Mouse (Mus musculus): ENCODE measurements around the gene Ptbp3. TPM values are rescaled to one million over a fixed set of nuclear protein-coding genes. Genes with fewer than 3 reads are reported as not detected.

Gene Ptbp3
- total RNA-seq, 2 experiments from 2014 or later: 9.4 to 10.1 TPM

GRCm38 (mm10) chr4:59509558-59509957, 39.6 kb downstream of the Ptbp3 start:
- intact Hi-C loops (cut with DNase I): no loop called here
- DNase-seq: no peak

GRCm38 (mm10) chr4:59507766-59508165, 41.4 kb downstream of the Ptbp3 start:
- DNase-seq: no peak
- intact Hi-C loops (cut with DNase I): no loop called here

- intact Hi-C loops (cut with DNase I): no loop called here
- no peak for DNase-seq
These were observed 42.5 kb downstream of the Ptbp3 start for GRCm38 (mm10) chr4:59506704-59507103.

DNA sequence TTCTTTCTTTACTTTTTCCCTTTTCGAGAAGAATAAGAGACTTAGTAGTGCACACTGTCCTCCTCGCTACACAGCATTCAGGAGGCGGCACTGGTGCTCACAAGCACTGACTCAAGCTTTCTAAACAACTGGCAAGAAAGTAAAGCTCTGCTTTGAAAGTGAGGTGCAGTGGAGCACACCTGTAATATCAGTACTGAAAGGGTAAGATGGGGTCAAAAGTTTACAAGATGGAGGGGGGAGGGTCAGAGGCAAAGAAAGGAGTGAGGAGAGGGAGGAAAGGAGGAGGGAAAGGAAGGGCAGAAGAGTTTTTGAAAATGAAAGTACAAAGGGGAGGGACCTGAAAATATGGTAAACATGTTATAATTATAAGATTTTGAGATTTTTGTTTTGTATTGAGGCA, 43.7 kb downstream of the Ptbp3 start:
- intact Hi-C loops (cut with DNase I): no loop called here
- no peak for DNase-seq

DNA sequence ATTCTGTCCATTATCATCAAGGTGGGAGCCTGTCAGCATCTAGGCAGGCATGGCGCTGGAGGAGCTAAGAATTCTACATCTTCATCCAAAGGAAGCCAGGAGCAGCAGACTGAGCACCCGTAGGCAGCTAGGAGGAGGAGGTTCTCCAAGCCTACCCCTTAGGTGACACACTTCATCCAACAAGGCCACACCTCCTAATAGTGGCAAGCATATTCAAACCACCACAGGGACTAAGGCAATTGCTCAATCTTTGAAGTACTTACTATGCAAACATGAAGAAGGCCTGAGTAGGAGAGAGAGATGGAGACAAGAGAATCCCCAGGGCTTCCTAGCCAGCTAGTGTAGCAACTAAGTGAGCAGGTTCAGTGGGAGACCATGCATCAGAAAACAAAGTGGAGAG, 58.1 kb downstream of the Ptbp3 start:
- intact Hi-C loops (cut with DNase I): no loop called here
- no peak for DNase-seq

GRCm38 (mm10) chr4:59471306-59471705, 77.9 kb downstream of the Ptbp3 start:
- no peak for DNase-seq
- intact Hi-C loops (cut with DNase I): no loop called here

GRCm38 (mm10) chr4:59465449-59465848, 83.7 kb downstream of the Ptbp3 start:
- no peak for DNase-seq
- intact Hi-C loops (cut with DNase I): no loop called here

GRCm38 (mm10) chr4:59464661-59465060, 84.5 kb downstream of the Ptbp3 start:
- intact Hi-C loops (cut with DNase I): no loop called here
- no peak for DNase-seq

DNA sequence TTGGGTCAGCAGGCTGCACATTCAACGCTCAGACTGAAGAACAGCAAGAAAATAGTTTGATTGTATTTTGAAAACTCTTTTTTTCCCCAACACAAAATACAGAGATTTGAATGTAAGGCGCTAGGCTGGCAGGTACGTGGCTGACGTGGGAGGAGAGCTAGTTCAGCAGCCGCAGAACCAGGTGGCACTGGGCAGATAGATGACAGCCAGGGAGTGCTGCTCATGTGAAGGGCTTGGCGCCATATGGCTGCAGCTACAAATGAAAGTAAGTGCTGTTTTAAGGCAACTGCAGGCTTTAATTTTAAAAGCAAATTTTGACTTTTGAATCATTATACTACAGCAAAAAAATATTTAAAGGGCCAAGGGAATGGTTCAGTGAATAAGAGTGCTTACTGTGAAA, 86.7 kb downstream of the Ptbp3 start:
- intact Hi-C loops (cut with DNase I): no loop called here

DNA sequence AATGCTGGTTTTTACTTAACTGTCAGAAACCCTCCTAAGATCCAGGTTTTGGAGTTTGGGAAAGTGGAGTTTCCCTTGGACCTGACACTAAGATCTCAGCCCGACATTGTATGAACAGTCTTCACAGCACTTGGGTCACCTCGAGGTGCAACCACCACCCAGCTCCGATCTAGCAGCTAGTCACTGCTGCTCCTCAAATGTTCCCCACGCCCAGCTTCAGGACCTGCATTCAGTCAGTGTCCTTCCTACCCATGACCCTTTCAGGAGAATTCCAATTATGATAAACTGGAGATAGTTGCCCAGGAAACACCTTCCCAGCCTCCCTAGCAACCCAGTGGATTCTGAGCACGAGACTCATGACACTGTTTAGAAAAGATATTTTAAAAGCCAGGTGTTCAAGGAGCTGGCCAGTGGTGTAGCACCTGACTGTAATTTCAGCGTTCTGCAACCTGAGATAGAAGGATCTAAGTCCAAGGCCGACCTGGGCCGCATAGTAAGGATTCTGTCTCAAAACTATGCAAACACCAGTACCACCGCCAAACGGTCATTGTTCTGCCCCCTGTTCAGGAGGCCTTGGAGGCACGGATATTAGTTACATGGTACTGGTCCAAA, 87.9 kb downstream of the Ptbp3 start:
- intact Hi-C loops (cut with DNase I): no loop called here
- DNase-seq: no peak

More for the DNA sequence above, 86.7 kb downstream of the Ptbp3 start:
- no peak for DNase-seq

DNA sequence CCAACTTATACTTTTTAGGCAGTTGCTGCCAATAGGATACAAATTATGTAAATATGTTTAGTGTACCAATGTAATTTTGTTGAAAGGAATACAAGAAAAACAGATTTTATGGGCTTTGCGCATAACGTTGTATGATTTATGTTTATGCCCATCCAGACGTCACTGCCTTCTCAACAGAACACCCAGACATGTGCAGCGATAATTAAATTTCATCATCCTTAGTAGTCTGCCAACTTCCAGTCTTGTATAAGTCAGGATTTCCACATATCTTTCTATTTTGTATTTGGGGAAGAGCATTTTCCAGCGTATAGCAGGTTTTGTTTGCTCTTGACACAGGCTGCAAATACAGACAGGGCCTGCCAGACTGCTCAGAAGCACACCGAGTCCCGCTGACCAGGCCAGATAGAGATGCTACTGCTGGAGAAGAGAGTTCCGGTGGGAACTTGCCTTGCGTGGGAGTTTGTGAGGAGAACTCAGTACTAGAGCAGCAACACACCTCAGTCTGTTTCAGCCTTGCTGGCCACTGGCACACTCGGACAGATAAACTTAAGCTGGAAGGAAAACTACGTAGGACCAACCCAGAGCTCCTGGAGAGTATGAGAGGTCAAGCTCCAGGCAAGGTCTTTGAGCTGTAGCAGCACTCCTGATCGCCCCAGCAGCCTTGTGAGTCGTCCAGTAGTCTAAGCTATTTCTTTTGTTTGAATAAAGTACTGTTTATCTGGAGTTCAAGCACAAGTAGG, 89.8 kb downstream of the Ptbp3 start:
- DNase-seq: no peak
- intact Hi-C loops (cut with DNase I): no loop called here

- DNase-seq: no peak
- intact Hi-C loops (cut with DNase I): no loop called here
These were observed 91.2 kb downstream of the Ptbp3 start for GRCm38 (mm10) chr4:59457941-59458340.

DNA sequence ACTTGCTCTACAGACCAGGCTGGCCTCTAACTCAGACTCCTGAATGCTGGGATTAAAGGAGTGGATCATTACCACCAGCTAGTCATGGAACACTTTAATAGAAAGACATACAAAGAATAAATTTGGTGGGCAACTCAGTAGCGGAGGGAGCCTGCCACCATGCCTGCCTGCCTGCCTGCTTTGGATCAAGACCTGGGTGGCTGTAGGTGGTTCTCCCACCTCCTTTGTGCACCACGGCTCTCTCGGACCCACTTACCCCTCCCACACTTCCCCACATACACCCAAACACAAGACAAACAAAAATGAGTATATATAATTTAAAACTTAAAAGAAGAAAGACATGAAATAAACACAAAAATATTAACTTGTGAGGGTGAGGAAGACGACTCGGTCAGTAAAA, 92.1 kb downstream of the Ptbp3 start:
- intact Hi-C loops (cut with DNase I): no loop called here
- no peak for DNase-seq

DNA sequence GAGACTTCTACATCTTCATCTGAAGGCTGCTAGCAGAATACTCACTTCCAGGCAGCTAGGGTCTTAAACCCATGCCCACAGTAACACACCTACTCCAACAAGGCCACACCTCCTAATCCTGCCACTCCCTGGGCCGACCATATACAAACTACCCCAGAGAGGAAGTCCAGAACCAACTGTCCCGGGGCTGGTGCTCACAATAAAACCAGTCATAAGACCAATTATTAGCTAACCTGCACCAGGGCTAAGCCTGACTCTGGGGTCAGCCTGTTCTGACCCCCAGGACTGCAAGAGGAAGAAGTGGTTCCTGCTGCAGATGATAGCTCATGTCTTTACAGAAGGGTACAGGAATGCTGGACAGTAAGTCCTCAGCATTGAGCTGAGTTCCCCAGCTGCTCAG, 93.7 kb downstream of the Ptbp3 start:
- intact Hi-C loops (cut with DNase I): no loop called here
- DNase-seq: no peak

DNA sequence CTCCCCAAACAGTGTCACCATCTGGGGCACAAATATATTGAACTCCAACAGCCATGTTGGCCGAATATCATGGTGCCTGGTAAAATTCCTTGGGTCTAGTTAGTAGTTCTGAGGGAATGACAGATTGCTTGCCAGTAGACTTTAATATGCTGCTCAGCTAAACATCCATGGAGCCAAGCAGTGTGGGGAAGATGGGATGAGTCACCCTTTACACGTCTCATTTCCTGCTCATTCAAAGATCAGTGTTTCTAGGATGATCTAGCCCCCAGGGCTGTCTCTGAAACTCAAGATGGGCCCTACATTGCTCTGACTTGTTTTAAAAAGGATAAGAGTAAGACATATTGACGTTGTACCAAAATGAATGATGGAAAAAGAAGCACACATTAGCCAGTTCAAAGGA, 95.1 kb downstream of the Ptbp3 start:
- DNase-seq: no peak
- intact Hi-C loops (cut with DNase I): no loop called here

GRCm38 (mm10) chr4:59452503-59452933, 96.6 kb downstream of the Ptbp3 start:
- intact Hi-C loops (cut with DNase I): no loop called here
- no peak for DNase-seq

GRCm38 (mm10) chr4:59450906-59451305, 98.3 kb downstream of the Ptbp3 start:
- DNase-seq: no peak
- intact Hi-C loops (cut with DNase I): no loop called here

DNA sequence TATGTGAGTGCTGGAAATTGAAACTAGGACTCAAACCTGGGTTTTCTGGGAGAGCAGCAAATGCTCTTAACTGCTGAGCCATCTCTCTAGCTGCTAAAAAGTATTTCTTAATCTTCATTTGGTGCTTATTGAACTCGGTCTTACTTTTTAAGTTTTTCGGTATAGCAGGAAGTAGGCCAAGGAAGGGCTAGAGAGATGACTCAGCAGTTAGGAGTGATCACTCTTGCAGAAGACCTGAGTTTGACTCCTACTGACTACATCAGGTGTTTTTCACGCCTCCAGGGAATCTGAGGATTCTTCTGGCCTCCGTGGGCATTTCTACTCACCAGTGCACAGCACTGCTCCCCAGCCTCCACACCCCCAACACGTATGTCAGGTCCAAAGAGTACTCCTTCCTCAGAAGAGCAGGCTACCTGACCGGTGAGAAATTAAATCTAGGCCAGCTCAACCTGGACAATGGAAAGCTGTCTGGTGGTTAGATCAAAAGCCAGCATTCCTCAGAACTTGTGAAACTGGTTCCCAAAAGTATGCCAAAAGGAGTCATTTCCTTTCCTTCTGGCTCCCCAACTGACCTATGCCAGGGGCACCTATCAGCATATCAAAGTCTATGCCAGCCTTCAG, 98.8 kb downstream of the Ptbp3 start:
- no peak for DNase-seq
- intact Hi-C loops (cut with DNase I): no loop called here

- no peak for DNase-seq
- intact Hi-C loops (cut with DNase I): no loop called here
These were observed 101.9 kb downstream of the Ptbp3 start for GRCm38 (mm10) chr4:59447296-59447695.

DNA sequence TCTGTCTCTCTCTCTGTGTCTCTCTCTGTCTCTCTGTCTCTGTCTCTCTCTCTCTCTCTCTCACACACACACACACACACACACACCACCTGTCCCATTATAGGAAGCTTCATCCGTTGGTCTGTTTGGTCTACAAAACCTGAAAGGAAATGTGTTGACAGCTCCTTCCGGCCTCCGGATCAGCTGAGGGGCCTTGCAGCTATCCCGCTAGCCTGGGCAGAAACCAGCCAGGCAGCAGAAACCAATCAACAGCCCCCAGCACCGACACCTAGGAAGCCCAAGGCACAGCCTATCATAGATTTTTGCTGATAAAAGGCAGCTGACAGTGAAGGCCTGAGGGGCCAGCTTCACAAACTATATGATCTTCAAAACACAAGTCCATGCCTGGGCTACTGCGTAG, 103.6 kb downstream of the Ptbp3 start:
- no peak for DNase-seq
- intact Hi-C loops (cut with DNase I): no loop called here

DNA sequence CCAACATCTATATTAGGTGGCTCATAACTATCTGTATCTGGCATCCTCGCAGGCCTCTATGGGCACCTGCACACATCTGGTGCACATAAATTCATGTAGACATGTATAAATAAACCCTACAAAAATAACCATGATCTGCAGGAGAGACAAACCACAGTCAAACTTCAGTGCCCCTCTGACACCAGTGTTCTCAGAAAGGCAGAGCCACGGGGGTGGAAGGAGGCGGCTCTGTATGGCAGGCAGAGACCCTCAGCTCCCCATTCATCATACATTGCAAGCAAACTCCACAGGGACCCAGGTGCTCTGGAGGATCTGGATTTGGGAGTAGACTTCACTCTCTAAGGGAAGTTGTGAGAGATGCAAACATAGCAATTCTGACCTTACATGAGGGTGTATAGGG, 104.2 kb downstream of the Ptbp3 start:
- DNase-seq: no peak
- intact Hi-C loops (cut with DNase I): no loop called here

DNA sequence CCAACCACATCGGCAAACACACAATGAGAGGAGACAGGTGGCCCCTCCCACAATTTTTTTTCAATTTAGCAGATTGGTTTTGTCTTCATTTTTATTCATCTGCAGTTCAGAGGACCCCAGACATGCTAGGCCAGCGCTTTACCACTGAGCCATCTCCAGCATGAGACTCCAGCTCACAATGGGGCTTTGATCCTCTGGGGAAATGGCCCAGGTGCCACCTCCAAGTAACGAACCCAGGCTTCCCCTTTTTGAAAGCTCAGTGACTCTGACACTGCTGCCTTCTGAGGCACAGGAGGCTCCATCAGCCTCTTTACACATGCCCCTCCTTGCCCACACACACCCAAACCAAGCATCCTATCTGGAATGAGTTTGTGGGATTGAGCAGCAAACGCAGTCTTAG, 105.1 kb downstream of the Ptbp3 start:
- intact Hi-C loops (cut with DNase I): no loop called here
- no peak for DNase-seq
